Mouse (Mus musculus) intestine, embryonic 16.5 days (tissue): ENCODE measurements around the gene Abca4. TPM values are rescaled to one million over a fixed set of nuclear protein-coding genes. Genes with fewer than 3 reads are reported as not detected.
A peak's percentile ranks its signal among the peaks of the same experiment; 100 is the strongest.
"Not testable (repeated sequence)": the region's sequence is repeated elsewhere in the genome, so short reads cannot be mapped to it uniquely, and the experiment has no call there.

Experiments used
- ATAC-seq: fragments of 200-750 bp; cut with Nextera tagmentation; 2 replicates; pipeline ENCODE4 v1.8.0; 2017; ENCODE audit warnings: moderate TSS enrichment, moderate library complexity
- H3K27ac ChIP-seq: fragments of 300-500 bp; sonication (generic); 2 replicates; pipeline ENCODE4 v1.5.1; 2014; ENCODE audit warnings: mild to moderate bottlenecking, low read length
- H3K27me3 ChIP-seq: fragments of 300-500 bp; sonication (generic); replicated peaks from 2 replicates; pipeline ENCODE4 v1.6.1; 2014; ENCODE audit warnings: low read length, control low read depth, mixed read lengths; ENCODE audit not compliant: control insufficient read depth, insufficient read depth
- H3K36me3 ChIP-seq: fragments of 300-500 bp; sonication (generic); 2 replicates; pipeline ENCODE4 v1.6.1; 2014; ENCODE audit warnings: low read length, control low read depth; ENCODE audit not compliant: control insufficient read depth, insufficient read depth
- H3K4me1 ChIP-seq: fragments of 300-500 bp; sonication (generic); 2 replicates; pipeline ENCODE4 v1.6.1; 2014; ENCODE audit warnings: low read length, control low read depth, mixed read lengths; ENCODE audit not compliant: control insufficient read depth, insufficient read depth
- H3K4me2 ChIP-seq: fragments of 300-500 bp; sonication (generic); 2 replicates; pipeline ENCODE4 v1.6.1; 2014; ENCODE audit warnings: low read depth, low read length, control low read depth
- H3K4me3 ChIP-seq: fragments of 300-500 bp; sonication (generic); 2 replicates; pipeline ENCODE4 v1.5.1; 2014; ENCODE audit warnings: mild to moderate bottlenecking, low read length
- H3K9ac ChIP-seq: fragments of 300-500 bp; sonication (generic); 2 replicates; pipeline ENCODE4 v1.6.1; 2014; ENCODE audit warnings: low read depth, low read length
- H3K9me3 ChIP-seq: fragments of 300-500 bp; sonication (generic); 2 replicates; pipeline ENCODE4 v1.6.1; 2016; ENCODE audit warnings: low read length, control low read depth; ENCODE audit not compliant: control insufficient read depth
- WGBS: fragments of 180-500 bp; shearing (Covaris S2); extraction: QIAGEN DNeasy Blood & Tissue Kit; methylation state at CpG from one replicate; pipeline ENCODE4 v1.1.7; 2014; 5-methylcytosine and 5-hydroxymethylcytosine counted together
- polyA plus RNA-seq: library from polyadenylated mRNA; unstranded; fragments of >200 nt; fragmentation: Nextera tagmentation; extraction: Ambion mirVana; gene quantifications from 2 replicates; pipeline ENCODE4 v1.2.1, GENCODE M21; 2015

The Abca4 gene
- polyA plus RNA-seq, 1 experiment from 2014 or later = 0.83 TPM

- no peaks in the 10 kb centered on the region for H3K9me3 ChIP-seq
- H3K27me3 ChIP-seq = no peaks in the 10 kb centered on the region
- ATAC-seq = peak; percentile 55
- 0 out of 2 replicates have a peak overlapping the region, but pooled peaks have one; percentile 35 for H3K27ac ChIP-seq
- 41% methylated on average over 11 of the region's 11 CpGs for WGBS
- no peak overlapping the region for H3K4me2 ChIP-seq
- H3K4me1 ChIP-seq = peaks cover 20% of the 10 kb centered on the region
- no peak overlapping the region for H3K9ac ChIP-seq
- H3K36me3 ChIP-seq = no peaks in the 10 kb centered on the region
- no peak overlapping the region for H3K4me3 ChIP-seq
Measured at GRCm38 (mm10) chr3:122072646-122073571, 28.7 kb downstream of the Abca4 start.

GRCm38 (mm10) chr3:122073595-122073994 lies 29.4 kb downstream of the Abca4 start:
- no peak for ATAC-seq
- peak overlapping the region; percentile 75; the same call in 1 of the 2 replicates for H3K27ac ChIP-seq
- H3K4me1 ChIP-seq = peaks cover 25% of the 10 kb centered on the region
- H3K27me3 ChIP-seq = no peaks in the 10 kb centered on the region
- H3K4me2 ChIP-seq = no peak overlapping the region
- H3K4me3 ChIP-seq = no peak overlapping the region
- H3K9me3 ChIP-seq = no peaks in the 10 kb centered on the region
- H3K9ac ChIP-seq = no peak overlapping the region
- no peaks in the 10 kb centered on the region for H3K36me3 ChIP-seq
- 66% methylated on average over 5 of the region's 5 CpGs for WGBS

GRCm38 (mm10) chr3:122074334-122074733 lies 30.1 kb downstream of the Abca4 start:
- Histone ChIP-seq H3K27ac (peak overlapping the region; percentile 75), H3K4me2 (no peak overlapping the region), H3K36me3 (no peaks in the 10 kb centered on the region), H3K9ac (peak overlapping the region; percentile 17), H3K4me3 (no peak overlapping the region), H3K4me1 (peaks cover 25% of the 10 kb centered on the region), H3K9me3 (no peaks in the 10 kb centered on the region), H3K27me3 (no peaks in the 10 kb centered on the region)
- 28% methylated on average over 10 of the region's 10 CpGs for WGBS
- no peak; the same call in 1 of the 2 replicates for ATAC-seq

GRCm38 (mm10) chr3:122078141-122078540 lies 33.9 kb downstream of the Abca4 start:
- H3K4me3 ChIP-seq = no peak overlapping the region
- peak; percentile 50 for ATAC-seq
- H3K9ac ChIP-seq = no peak overlapping the region
- H3K4me1 ChIP-seq = peaks cover 18% of the 10 kb centered on the region
- no peak overlapping the region for H3K4me2 ChIP-seq
- WGBS = 40% methylated on average over 6 of the region's 6 CpGs
- no peaks in the 10 kb centered on the region for H3K27me3 ChIP-seq
- H3K9me3 ChIP-seq = no peaks in the 10 kb centered on the region
- H3K36me3 ChIP-seq = no peaks in the 10 kb centered on the region
- 0 out of 2 replicates have a peak overlapping the region, but pooled peaks have one; percentile 11 for H3K27ac ChIP-seq

DNA sequence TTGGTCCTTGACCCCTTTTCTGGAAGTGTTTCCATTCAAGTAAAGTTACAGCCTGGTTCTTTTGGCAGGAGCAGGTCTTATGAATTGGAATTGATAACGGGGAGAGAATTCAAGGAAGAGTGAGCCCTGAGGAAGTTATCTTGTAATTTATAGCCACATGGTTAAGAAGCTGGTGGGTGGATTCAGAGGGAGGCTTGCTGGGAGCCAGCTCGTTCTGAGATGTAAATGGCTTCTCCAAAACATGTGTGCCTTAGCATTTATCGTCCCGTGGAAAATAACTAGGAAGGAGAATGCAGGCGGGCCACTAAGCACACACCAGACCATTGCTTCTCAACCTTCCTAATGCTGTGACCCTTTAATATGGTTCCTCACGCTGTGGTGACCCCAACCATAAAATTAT lies 34.9 kb downstream of the Abca4 start:
- no peak overlapping the region for H3K9ac ChIP-seq
- ATAC-seq = no peak
- no peaks in the 10 kb centered on the region for H3K27me3 ChIP-seq
- 71% methylated on average over 6 of the region's 6 CpGs for WGBS
- no peaks in the 10 kb centered on the region for H3K36me3 ChIP-seq
- no peak overlapping the region for H3K4me2 ChIP-seq
- H3K9me3 ChIP-seq = no peaks in the 10 kb centered on the region
- H3K4me3 ChIP-seq = no peak overlapping the region
- no peak overlapping the region for H3K27ac ChIP-seq
- H3K4me1 ChIP-seq = peaks cover 13% of the 10 kb centered on the region

- WGBS = 84% methylated on average over 8 of the region's 8 CpGs
- not testable (repeated sequence) for H3K36me3 ChIP-seq, H3K4me3 ChIP-seq, H3K9ac ChIP-seq, H3K27ac ChIP-seq, H3K4me1 ChIP-seq, H3K27me3 ChIP-seq, H3K4me2 ChIP-seq, ATAC-seq, H3K9me3 ChIP-seq
Measured at GRCm38 (mm10) chr3:122081634-122082033, 37.4 kb downstream of the Abca4 start.

DNA sequence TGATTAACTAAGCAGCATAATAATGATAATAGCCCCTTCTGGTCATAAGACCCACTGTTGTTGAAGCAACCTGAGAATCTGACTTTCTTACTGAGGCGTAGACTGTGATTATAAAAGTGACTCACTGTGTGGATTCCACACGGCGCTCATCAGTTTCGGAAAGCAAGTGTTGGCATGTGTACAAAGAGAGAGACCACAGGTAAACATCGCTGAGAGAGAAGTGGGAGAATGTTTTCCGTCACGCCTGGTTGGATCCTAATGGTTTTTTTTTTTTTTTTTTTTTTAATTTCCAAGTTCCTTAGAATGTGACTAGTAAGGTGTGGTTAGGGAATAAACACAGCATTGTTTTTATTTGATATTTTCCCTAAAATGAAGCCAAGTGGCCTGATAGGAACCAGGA lies 38.1 kb downstream of the Abca4 start:
- Histone ChIP-seq H3K36me3 (no peaks in the 10 kb centered on the region), H3K27ac (no peak overlapping the region), H3K9ac (no peak overlapping the region), H3K27me3 (no peaks in the 10 kb centered on the region), H3K9me3 (no peaks in the 10 kb centered on the region), H3K4me3 (no peak overlapping the region), H3K4me1 (0 out of 2 replicates have a peak, but pooled peaks cover 9% of the 10 kb centered on the region), H3K4me2 (no peak overlapping the region)
- no peak for ATAC-seq
- 73% methylated on average over 7 of the region's 7 CpGs for WGBS

DNA sequence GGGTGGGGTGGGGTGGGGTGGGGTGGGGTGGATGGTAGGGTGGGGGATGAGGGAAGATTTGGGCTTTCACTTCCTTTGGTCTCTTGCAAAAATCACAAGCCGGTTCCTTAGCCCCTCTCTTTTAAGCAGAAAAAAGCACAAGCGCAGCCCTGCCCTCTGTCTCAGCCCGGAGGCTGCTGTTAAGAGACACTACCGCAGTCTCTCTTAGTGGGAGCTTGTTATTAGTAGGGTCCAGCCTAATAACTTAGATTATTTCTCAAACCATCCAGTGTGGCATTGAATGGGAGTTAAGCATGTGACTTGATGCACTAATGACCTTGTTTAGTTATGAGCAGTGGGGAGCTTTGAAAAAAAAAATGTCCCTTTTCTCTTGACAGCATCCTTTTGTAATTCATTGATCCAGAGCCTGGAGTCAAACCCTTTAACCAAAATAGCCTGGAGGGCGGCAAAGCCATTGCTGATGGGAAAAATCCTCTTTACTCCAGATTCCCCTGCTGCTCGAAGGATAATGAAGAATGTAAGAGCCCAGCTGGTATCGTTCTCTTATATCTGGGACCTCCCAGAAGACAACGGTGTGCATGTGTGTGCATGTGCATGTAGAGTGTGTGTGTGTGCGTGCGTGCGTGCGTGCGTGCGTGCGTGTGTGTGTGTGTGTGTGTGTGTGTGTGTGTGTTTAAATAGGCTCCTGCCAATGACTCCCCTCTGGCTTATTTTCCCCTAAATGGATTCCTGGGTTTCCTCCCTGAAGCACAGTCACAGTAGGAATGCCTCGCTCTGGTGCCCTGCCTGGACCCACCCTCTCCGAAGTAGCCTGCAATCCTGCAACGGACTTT lies 41.1 kb downstream of the Abca4 start:
- peaks cover 8% of the 10 kb centered on the region for H3K4me1 ChIP-seq
- no peak overlapping the region for H3K9ac ChIP-seq
- H3K27me3 ChIP-seq = no peaks in the 10 kb centered on the region
- no peak overlapping the region for H3K27ac ChIP-seq
- WGBS = 59% methylated on average over 18 of the region's 18 CpGs
- no peak overlapping the region for H3K4me3 ChIP-seq
- no peak for ATAC-seq
- H3K4me2 ChIP-seq = no peak overlapping the region
- no peaks in the 10 kb centered on the region for H3K9me3 ChIP-seq
- H3K36me3 ChIP-seq = no peaks in the 10 kb centered on the region

GRCm38 (mm10) chr3:122088054-122088681 lies 43.9 kb downstream of the Abca4 start:
- ATAC-seq = peak; percentile 83
- Histone ChIP-seq H3K27me3 (no peaks in the 10 kb centered on the region), H3K4me1 (peaks cover 8% of the 10 kb centered on the region), H3K27ac (peak overlapping the region; percentile 53), H3K9ac (no peak overlapping the region), H3K4me3 (no peak overlapping the region), H3K36me3 (no peaks in the 10 kb centered on the region), H3K9me3 (no peaks in the 10 kb centered on the region), H3K4me2 (no peak overlapping the region)
- 48% methylated on average over 11 of the region's 11 CpGs for WGBS
